Mouse (Mus musculus): ENCODE measurements around the gene Zdhhc5. TPM values are rescaled to one million over a fixed set of nuclear protein-coding genes. Genes with fewer than 3 reads are reported as not detected.

The Zdhhc5 gene
- not detected in 2 replicates for polyA plus RNA-seq (2012; ENCODE audit: insufficient read depth, insufficient read length, low replicate concordance, missing spikeins)

DNA sequence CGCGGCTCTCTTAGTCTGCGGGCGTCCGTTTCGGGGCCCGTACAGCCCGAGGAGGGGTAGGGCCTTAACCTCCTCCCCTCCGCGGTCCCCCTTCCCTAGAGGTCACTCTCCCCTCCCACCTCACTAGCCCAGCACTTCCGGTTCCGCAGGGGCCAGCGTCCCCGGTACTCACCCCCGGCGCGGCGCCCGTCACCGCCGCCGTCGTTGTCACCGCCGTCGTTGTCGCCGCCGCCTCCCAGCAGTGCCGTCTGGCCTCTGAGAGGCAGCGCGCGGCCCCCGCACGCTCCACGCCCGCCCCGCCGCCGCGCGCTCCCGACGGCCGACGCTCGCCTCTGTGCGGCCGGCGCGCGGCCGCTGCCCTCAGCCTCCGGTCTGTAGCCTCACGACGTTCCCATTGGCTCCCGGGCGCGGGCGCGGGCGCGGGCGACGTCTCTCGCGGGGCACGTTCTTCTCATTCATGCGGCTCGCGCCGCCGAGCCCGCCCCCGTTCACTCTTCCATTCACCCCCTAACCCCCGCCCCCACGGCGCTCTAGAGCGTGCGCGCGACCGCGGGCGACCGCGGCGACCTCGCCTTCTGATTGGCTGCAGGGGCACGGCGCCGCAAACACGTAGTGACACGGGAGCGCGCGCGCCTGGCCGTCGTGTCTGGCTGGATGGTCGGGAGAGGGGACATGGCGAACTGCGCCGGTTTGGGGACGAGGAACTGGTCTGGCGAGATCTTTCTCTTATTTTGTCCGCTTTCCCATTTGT, at the start of gene Zdhhc5:
Gene Zdhhc5, minus strand, starts transcription at position 370 of the 751 bp plus-strand sequence.
- no peaks in the 10 kb centered on the region for H3K4me1 ChIP-seq (ENCODE audit: control insufficient read depth, insufficient read depth, low read length)
- WGBS = under 1% methylated on average over 107 of the region's 107 CpGs
- TF ChIP-seq POLR2A (IDR thresholded peaks at IDR 0.05; ENCODE audit: insufficient read depth, low read depth, low read length) (peak; percentile 53), CTCF (IDR thresholded peaks at IDR 0.05; ENCODE audit: insufficient read depth, low read depth, low read length) (no peak)
- peak within 1 kb of the TSS; percentile 95 for H3K27ac ChIP-seq (ENCODE audit: insufficient read depth, low read depth, low read length)
- H3K4me3 ChIP-seq (ENCODE audit: insufficient read depth, low read depth, low read length) = peak within 1 kb of the TSS; percentile 84

DNA sequence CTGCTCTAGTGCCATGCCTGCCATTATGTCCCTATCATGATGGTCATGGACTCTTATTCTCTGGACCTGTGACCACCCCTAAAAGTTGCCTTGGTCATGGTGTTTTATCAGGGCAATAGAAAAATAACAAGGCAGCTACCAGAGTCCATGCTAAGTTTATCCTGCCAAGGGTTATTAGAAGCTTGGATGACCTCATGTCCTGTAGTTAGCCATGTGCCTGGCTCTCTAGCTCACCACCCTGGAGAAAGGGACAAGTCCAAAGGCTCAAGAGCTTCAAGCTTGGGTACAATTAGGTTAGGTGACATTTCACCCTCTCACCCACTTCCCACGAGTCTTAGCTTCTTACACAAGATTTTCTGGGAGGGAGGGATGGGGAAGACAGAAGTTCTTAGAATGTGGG, 47.8 kb upstream of the Zdhhc5 start:
- no peak for TF ChIP-seq CTCF (IDR thresholded peaks at IDR 0.05; ENCODE audit: insufficient read depth, low read depth, low read length)
- no peak for TF ChIP-seq POLR2A (IDR thresholded peaks at IDR 0.05; ENCODE audit: insufficient read depth, low read depth, low read length)
- WGBS = 70% methylated on average over 1 of the region's 1 CpGs
- Histone ChIP-seq H3K4me1 (ENCODE audit: control insufficient read depth, insufficient read depth, low read length) (no peaks in the 10 kb centered on the region), H3K4me3 (ENCODE audit: insufficient read depth, low read depth, low read length) (no peak overlapping the region), H3K27ac (ENCODE audit: insufficient read depth, low read depth, low read length) (no peak overlapping the region)

DNA sequence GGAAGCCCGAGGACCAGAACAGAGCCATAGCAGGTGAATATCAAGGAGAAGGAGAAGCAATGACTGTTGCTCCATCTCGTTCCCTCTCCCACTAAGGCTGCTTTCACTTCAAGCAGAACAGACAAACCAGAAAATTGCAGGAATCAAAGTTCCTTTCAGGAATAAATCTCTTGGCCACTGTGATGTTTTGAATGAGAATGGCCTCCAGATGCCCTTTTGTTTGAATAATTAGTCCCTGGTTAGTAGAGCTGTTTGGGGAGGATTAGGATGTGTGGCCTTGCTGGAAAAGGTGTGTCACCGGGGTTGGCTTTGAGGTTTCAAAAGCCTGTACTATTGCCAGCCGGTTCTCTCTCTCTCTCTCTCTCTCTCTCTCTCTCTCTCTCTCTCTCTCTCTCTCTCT, 47.3 kb upstream of the Zdhhc5 start:
- 36% methylated on average over 4 of the region's 4 CpGs for WGBS
- TF ChIP-seq POLR2A (IDR thresholded peaks at IDR 0.05; ENCODE audit: insufficient read depth, low read depth, low read length) (no peak), CTCF (IDR thresholded peaks at IDR 0.05; ENCODE audit: insufficient read depth, low read depth, low read length) (no peak)

DNA sequence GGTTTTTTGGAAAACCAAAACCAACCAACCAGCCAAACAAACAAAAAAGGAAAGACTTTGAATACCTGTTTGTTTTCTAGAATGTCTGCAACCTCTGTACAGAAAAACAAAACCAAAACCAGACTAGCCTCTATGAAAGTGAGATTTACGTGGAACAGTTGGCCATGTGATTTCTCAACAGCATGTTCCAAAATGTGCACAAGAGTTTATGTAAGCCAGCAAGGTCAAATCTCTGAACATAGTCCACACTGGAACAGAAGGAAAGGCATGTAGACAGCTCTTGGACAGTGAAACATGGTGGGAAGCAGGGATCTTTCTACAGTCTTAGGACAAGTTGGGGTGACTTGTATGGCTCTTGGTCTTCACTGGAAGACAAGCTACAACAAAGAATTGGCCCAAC, 46.9 kb upstream of the Zdhhc5 start:
- TF ChIP-seq CTCF (IDR thresholded peaks at IDR 0.05; ENCODE audit: insufficient read depth, low read depth, low read length) (no peak), POLR2A (IDR thresholded peaks at IDR 0.05; ENCODE audit: insufficient read depth, low read depth, low read length) (no peak)
- Histone ChIP-seq H3K4me3 (ENCODE audit: insufficient read depth, low read depth, low read length) (no peak overlapping the region), H3K4me1 (ENCODE audit: control insufficient read depth, insufficient read depth, low read length) (no peaks in the 10 kb centered on the region), H3K27ac (ENCODE audit: insufficient read depth, low read depth, low read length) (no peak overlapping the region)
- WGBS = 96% methylated on average over 1 of the region's 1 CpGs

More for the DNA sequence above, 47.3 kb upstream of the Zdhhc5 start:
- no peak overlapping the region for H3K4me3 ChIP-seq (ENCODE audit: insufficient read depth, low read depth, low read length)
- H3K27ac ChIP-seq (ENCODE audit: insufficient read depth, low read depth, low read length) = no peak overlapping the region
- H3K4me1 ChIP-seq (ENCODE audit: control insufficient read depth, insufficient read depth, low read length) = no peaks in the 10 kb centered on the region

DNA sequence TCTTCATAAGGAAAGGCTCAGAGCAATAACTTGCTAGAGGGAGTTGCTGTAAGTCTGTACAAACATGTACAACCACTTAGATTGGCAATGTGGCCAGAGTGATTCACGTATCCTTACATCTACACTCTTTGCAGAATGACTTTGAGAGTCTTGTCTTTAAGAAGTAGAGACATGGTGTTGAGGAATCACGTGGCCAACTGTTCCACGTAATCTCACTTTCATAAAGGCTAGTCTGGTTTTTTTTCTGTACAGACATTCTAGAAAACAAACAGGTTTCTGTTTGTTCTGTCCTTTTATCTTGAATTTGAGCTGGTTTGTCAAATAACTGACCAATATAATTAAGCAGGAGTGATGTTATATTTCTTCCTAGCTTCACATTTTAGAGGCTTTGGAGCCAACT, 46.3 kb upstream of the Zdhhc5 start:
- 91% methylated on average over 3 of the region's 3 CpGs for WGBS
- TF ChIP-seq POLR2A (IDR thresholded peaks at IDR 0.05; ENCODE audit: insufficient read depth, low read depth, low read length) (no peak), CTCF (IDR thresholded peaks at IDR 0.05; ENCODE audit: insufficient read depth, low read depth, low read length) (no peak)
- Histone ChIP-seq H3K4me1 (ENCODE audit: control insufficient read depth, insufficient read depth, low read length) (no peaks in the 10 kb centered on the region), H3K27ac (ENCODE audit: insufficient read depth, low read depth, low read length) (no peak overlapping the region), H3K4me3 (ENCODE audit: insufficient read depth, low read depth, low read length) (no peak overlapping the region)

DNA sequence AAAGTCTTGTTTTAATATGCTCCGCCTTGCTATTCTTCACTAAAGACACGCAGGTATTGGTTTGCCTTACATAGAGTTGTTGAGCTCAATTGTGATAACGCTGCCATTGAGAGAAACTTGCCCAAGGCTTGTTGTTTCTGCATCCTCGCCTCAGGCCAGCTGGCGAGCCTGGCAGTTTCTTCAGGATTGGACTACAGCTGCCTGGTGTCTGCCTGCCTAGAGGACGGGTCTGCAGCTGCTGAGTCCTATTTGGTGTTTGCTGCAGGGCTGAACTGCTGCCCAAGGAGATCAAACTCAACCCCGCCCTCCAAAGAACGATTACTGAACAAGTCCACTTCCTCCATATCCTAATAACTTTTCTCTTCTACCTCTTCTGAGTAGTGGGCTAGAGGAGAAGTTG, 45.8 kb upstream of the Zdhhc5 start:
- no peaks in the 10 kb centered on the region for H3K4me1 ChIP-seq (ENCODE audit: control insufficient read depth, insufficient read depth, low read length)
- H3K27ac ChIP-seq (ENCODE audit: insufficient read depth, low read depth, low read length) = no peak overlapping the region
- TF ChIP-seq CTCF (IDR thresholded peaks at IDR 0.05; ENCODE audit: insufficient read depth, low read depth, low read length) (no peak), POLR2A (IDR thresholded peaks at IDR 0.05; ENCODE audit: insufficient read depth, low read depth, low read length) (no peak)
- H3K4me3 ChIP-seq (ENCODE audit: insufficient read depth, low read depth, low read length) = no peak overlapping the region
- WGBS = 51% methylated on average over 8 of the region's 8 CpGs

DNA sequence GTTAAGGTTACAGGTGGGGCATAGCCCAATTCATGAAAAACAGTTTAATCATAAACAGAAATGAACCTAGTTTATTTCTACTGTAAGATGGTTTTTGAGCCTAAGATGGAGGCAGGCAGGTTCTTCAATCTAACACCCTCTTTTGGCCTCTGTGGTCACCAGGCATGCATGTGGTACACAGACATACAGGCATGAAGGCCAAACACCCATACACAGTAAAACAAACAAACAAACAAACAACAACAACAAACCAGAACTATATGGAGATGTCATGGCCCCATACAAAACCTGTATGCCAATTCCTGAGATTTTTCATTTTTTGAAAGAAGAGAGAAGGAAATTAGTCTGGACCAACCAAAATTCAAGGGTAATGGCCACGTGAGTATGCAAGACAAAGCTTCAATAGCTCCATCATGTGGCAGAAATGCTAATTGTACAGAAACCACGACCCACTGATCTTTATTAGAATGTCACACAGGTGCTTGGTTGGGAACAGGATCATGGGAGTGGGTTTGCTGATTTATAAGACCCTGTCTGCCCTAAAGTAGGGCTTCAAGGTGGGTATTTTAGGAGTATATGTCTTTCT, 43.7 kb upstream of the Zdhhc5 start:
- TF ChIP-seq POLR2A (IDR thresholded peaks at IDR 0.05; ENCODE audit: insufficient read depth, low read depth, low read length) = no peak
- no peak for TF ChIP-seq CTCF (IDR thresholded peaks at IDR 0.05; ENCODE audit: insufficient read depth, low read depth, low read length)
- no peaks in the 10 kb centered on the region for H3K4me1 ChIP-seq (ENCODE audit: control insufficient read depth, insufficient read depth, low read length)
- H3K4me3 ChIP-seq (ENCODE audit: insufficient read depth, low read depth, low read length) = no peak overlapping the region
- H3K27ac ChIP-seq (ENCODE audit: insufficient read depth, low read depth, low read length) = no peak overlapping the region
- 4% methylated on average over 2 of the region's 2 CpGs for WGBS

DNA sequence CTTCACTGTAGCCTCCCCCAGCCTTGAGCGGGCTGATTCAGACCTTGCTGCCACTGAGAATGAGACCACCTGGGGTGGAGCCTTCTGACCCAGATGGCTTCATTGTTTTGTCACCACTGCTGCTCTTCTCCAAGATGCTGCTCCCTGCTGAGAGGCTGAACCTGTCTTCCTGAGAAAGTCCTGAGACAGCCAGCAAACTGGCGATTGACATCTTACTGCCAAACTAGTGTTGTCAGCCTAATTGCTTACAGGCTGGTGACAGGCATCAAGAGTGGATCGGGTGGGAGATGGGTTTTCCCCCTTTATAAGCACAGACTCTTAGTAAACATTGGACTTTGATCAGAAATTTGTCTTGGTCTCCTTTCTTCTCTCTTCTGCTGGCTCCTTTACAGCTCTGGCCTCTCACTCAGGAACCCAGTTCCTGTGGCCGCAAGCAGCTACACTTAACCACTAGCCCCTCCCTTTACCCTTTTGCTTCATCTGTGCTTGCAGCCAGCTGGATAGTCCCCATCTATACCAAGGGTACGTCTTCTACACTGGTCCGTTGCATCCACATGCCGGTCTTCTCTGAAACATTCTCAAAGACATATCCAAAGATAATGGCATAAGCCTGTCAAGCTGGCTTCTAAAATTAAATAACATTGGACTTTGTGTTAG, 42.2 kb upstream of the Zdhhc5 start:
- Histone ChIP-seq H3K4me1 (ENCODE audit: control insufficient read depth, insufficient read depth, low read length) (no peaks in the 10 kb centered on the region), H3K27ac (ENCODE audit: insufficient read depth, low read depth, low read length) (no peak overlapping the region), H3K4me3 (ENCODE audit: insufficient read depth, low read depth, low read length) (no peak overlapping the region)
- TF ChIP-seq POLR2A (IDR thresholded peaks at IDR 0.05; ENCODE audit: insufficient read depth, low read depth, low read length) (no peak), CTCF (IDR thresholded peaks at IDR 0.05; ENCODE audit: insufficient read depth, low read depth, low read length) (no peak)
- 70% methylated on average over 7 of the region's 7 CpGs for WGBS

DNA sequence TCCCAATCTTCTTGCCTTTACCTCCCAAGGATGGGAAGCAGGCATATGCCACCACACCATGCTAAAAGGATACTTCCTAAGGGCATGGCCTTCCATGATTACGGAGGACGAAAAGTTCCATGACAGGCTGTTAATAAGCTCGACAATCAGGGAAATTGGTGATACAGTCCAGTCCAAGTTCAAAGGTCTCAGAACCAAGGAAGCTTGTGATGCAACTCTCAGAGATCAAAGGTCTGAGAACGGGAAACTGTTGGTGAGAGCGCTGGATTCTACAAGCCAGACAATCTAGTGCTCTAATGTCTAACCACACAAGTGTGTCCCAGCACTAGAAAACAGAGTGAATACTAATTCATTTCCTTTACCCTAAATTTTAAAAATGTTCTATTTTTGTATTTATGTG, 41.3 kb upstream of the Zdhhc5 start:
- 94% methylated on average over 5 of the region's 5 CpGs for WGBS
- TF ChIP-seq CTCF (IDR thresholded peaks at IDR 0.05; ENCODE audit: insufficient read depth, low read depth, low read length) (no peak), POLR2A (IDR thresholded peaks at IDR 0.05; ENCODE audit: insufficient read depth, low read depth, low read length) (no peak)
- no peaks in the 10 kb centered on the region for H3K4me1 ChIP-seq (ENCODE audit: control insufficient read depth, insufficient read depth, low read length)
- no peak overlapping the region for H3K27ac ChIP-seq (ENCODE audit: insufficient read depth, low read depth, low read length)
- no peak overlapping the region for H3K4me3 ChIP-seq (ENCODE audit: insufficient read depth, low read depth, low read length)
